Mouse (Mus musculus) ovary, adult 18-20 months (tissue): ENCODE data around the gene AF067061.
"Not testable (repeated sequence)": the region's sequence is repeated elsewhere in the genome, so short reads cannot be mapped to it uniquely, and the experiment has no call there.

Source experiments
- DNase-seq: peaks from one replicate; pipeline ENCODE4 v3.0.0; 2022; ENCODE audit warnings: low spot score, mixed read lengths

AF067061 gene

DNA sequence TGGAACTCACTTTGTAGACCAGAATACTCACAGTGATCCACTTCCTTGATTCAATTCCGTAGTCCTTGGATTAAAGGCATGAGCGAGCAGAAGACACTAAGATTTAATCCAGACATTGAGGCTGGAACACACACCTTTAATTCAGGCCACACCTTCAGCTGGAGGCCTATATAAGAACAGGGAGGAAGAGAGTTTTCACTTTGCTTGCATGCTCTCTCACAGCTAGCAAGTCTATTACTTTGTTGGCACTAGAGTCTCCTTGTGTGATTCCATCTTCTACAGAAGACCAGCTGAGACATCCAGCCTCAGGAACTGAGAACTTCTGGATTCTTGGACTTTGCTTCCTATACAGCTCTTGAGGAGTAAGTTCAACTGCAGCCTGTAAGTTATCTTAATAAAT, at the start of gene AF067061:
AF067061 (plus strand) TSS at position 245 of the 400 bp plus-strand sequence.
- not testable (repeated sequence) for DNase-seq

DNA sequence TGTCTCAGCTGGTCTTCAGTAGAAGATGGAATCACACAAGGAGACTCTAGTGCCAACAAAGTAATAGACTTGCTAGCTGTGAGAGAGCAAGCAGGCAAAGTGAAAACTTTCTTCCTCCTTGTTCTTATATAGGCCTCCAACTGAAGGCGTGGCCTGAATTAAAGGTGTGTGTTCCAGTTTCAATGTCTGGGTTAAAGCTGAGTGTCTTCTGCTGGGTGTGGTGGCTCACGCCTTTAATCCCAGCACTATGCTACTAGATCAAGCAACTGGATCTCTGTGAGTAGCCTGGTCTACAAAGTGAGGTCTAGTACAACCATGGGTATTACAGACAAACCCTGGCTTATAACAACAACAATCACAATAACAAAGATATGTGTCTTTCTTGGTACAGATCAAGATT, 47.1 kb upstream of the AF067061 start, which contains the start of gene Gm21762:
Gm21762 (minus strand) TSS at position 101 of the 400 bp plus-strand sequence.
- DNase-seq: not testable (repeated sequence)

DNA sequence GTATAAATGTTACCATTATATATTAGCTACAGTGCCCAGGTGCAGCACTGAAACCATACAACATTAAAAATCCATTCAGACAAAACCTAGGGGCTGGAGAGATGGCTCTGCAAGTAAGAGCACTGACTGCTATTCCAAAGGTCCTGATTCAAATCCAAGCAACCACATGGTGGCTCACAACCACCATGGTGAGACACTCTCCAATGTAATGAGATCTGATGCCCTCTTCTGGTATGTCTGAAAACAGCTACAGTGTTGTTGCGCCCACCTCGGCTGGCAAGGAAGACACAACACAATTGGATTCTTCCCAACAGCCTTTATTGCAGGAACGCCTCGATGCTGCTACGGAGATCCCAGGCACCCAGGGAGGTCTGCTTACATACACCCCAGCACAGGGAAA, 42.0 kb upstream of the AF067061 start:
- not testable (repeated sequence) for DNase-seq

DNA sequence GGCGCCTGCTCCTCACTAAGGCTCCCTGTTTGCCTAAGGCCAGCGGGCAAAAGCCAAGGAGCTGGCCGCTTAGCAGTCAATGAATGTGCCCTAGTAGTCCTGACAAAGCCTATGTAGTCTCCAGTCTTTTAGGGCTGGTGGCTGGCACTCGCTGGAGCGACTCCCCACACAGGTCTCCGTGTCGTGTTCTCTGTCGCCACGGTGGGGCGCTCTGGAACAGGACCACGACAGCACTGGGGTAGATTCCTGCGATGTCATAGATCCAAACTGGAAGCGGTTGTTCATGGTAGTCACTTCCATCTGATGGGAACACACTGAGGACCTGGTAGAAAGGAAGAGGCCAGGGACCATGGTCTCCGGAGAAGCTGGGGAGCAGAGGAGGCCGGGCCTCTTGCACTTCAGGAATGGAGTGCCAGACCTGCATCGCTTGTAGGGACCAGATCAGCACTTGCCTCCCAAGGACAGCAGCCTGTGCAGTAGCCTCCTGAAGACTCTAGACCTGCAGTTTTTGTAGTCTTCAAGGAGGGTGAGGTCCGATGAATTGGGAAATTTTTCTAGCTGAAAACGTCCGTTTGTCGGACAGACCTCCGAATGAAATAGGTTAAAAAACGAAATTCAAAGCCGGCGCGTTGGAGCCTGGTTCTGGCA, 39.8 kb upstream of the AF067061 start:
- not testable (repeated sequence) for DNase-seq

DNA sequence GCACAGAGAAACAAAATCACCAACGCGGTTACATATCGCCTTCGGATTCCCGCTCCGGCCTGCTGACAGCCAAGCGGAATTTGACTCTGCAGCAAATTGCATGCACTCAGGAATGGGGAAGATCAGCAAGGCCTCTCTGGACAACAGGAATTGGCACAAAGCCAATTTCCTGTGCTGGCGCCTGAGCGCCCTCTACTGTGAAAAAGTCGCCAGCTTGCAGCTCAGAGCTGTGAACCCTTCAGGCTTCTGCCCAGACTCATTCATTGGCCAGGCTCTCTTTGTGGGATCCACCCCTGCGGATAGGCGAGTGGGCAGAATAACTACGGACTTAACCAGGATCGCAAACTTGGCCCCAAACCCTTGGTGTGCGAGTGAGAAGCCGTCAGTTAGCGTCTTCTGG, 31.1 kb upstream of the AF067061 start:
- not testable (repeated sequence) for DNase-seq

DNA sequence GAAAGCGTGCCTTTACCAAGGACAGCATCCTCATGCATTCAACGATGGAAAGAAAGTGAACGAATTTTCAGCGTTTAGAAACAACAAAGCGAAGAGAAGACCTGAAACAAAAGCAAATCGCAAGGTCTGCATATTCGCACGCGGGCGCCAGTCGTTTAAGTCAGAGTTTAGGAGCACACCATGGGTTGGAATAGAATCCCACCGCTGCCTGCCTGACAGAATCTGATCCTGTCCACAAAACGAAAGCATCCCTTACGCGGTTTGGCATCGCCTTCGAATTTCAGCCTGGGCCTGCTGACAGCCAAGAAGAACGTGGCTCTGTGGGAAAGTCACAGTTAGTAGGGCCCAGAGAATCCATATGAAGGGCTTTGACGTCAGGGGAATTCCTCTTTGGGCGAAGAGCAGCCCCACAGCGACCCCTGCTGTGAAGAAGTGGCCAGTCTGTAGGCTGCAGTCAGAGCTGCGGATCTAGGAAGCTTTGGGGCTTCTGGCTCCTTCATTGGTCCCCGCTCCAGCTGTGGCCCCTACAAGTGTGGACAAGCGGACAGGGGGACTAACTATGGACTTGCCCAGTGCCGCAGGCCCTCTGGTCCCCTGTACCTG, 30.4 kb upstream of the AF067061 start:
- DNase-seq: not testable (repeated sequence)

DNA sequence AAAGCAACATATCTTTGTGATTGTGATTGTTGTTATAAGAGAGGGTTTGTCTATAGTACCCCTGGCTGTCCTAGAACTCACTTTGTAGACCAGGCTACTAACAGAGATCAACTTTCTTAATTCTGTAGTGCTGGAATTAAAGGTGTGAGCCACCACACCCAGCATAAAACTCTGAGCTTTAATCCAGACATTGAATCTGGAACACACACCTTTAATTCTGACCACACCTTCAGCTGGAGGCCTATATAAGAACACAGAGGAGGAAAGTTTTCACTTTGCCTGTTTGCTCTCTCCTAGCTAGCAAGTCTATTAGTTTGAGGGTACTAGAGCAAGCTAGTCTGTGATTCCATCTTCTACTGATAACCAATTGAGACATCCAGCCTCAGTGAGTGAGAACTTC, 24.1 kb upstream of the AF067061 start, which contains the start of gene Gm21731:
Gm21731 (plus strand) TSS at position 301 of the 400 bp plus-strand sequence.
- DNase-seq: not testable (repeated sequence)

DNA sequence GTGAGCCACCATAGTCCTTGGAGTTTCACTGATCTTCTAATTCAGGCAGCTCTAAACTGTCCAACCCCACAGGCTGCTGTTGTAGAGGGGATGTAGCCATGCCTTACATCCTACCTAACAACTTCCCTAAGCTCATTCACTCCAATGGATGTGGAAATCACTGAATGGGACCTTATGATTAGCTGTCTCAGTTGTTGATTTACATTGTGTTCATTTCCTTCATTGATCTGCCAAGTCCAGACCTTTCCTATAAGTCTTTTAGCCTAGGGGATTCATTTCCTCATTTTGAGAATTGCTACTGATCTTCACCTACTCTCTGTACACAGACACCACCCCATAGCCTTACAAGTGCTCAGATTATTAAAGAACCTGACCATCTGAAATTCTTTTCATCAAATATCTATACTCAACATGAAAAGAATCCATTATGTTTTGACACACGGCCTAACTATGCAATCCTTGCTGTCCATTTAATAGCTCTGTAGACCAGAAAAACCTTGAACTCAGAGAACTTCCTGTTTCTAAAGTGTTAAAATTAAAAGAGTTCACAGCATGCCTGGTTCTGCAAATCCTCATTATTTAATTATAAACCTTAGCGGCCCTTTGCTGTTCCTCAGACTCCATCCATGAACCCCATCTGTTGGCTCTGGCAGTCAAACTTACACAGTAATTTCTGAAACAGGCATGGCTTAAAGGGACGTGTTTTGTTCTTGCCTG, 11.5 kb upstream of the AF067061 start:
- not testable (repeated sequence) for DNase-seq

DNA sequence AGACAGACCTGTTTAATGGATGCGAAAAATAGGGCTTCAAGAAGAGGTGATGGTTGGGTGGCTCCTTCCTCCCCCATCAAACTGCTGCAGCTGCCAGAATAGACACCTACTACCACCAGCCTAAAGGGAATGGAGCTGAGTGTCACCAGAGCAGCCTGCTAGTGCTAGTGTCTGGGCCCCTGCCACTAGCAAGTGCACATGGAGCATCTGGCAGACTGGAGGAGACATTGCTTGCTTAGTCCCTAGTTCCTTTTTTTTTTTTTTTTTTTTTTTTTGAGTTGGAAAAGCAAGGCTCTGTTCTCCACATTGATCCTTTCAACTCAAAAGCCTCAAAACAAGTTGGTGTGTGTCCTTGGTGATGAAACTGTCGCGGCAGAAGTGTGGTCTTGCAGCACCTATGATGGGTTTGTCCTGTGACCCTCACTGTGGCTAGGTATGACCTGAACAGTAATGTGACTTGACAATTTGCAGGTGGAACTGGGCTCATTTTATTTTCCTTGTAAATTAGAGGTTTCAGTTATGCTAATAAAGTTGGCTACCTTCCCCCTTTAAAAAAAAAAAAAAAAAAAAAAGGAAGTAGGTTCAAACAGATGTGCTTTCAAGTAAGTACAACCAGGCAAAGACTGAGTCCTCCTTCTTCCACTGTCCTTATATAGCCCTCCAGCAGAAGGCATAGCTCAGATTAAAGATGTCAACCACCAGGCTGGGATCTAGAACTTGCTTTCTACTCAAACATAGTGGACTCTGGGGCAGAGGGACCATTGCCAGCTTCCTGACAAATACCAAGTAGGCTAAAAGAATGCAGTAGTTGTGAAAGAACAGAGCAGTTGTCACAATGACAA, 3.9 kb upstream of the AF067061 start:
- DNase-seq: not testable (repeated sequence)

DNA sequence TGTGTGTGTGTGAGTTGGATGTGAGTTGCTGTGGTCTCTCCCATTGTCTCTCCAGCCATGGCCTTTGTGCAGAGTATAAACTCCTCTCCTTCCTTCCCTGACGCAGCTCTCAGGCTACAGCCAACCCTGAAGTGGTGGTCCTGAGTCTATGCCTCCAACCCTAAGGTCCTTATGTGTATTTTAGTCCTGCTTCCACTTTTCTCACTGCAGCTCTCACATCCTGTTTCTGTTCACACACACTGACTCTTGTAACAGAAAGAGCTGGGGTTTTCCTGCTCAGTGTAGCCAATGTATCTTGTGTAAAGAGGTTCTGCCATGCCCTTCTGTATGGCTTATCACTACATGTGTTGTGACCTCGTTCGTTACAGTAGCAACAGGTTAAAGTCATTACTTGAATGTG, 3.2 kb upstream of the AF067061 start:
- DNase-seq: not testable (repeated sequence)

DNA sequence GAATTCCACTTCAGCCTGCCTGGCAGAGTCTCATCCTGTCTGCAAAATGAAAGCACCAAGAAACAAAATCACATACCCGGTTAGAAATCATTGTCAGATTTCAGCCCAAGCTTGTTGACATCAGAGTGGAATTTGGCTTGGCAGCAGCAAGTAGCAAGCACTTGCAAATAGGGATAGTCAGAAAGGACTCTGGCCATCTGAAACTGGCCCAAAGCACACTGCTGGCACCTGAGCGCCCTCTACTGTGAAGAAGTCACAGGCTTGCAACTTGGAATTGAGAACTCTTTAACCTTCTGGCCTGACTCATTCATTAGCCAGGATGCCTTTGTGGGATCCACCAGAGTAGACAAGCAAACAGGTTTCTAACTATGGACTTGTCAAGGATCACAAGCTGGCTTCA, 14.9 kb downstream of the AF067061 start:
- not testable (repeated sequence) for DNase-seq

DNA sequence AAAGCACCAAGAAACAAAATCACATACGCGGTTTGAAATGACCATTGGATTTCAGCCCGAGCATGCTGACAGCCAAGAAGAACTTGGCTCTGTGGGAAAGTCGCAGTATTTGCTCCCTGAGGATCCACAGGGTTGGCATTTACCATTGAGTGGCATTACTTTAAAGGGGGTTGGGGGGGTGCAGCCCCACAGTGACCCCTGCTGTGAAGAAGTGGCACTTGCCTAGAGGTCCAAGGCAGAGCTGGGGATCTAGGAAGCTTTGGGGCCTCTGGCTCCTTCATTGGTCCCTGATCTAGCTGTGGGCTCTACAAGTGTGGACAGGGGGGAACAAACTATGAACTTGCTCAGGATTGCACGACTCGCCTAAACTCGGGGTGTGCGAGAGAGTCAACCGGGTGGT, 15.9 kb downstream of the AF067061 start:
- no peak for DNase-seq

DNA sequence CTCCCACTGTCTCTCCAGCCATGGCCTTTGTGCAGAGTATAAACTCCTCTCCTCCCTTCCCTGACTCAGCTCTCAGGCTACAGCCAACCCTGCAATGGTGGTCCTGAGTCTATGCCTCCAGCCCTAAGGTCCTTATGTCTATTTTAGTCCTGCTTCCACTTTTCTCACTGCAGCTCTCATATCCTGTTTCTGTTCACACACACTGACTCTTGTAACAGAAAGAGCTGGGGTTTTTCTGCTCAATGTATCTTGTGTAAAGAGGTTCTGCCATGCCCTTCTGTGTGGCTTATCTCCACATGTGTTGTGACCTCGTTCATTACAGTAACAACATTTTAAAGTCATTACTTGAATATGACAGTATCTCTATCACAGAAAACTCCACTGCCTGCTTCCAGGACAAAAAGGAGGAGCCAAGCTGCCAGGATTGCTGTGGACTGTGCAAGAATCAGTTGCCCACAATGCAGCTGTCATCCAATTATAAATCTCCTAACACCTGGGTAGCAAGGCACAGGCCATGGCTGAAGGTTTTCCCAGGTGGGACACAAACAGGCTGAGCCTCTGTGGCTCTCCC, 36.5 kb downstream of the AF067061 start:
- DNase-seq: no peak

DNA sequence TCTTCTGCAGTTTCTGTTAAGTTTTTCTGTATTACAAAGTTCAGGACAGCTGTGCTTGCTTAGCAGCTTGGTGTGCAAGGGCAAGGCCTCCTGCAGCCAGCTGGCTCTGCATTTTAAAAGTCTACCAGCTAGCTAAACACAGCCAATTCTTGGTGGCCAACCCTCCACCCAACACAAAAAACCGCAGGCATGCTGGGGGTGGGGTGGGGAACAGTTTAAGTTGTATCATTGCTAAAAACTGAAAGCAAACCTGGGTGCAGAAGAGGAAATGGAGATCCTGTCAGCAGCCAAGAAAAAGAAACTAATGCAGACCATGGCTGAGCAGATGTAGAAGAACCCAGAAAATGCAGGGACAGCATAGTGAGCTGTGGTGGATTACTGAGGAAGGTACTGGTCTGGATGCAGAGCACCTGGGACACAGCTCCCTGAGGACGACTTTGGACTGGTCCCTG, 37.1 kb downstream of the AF067061 start, which contains the start of gene BC147527:
BC147527 (plus strand) TSS at position 402 of the 452 bp plus-strand sequence.
- DNase-seq: no peak

DNA sequence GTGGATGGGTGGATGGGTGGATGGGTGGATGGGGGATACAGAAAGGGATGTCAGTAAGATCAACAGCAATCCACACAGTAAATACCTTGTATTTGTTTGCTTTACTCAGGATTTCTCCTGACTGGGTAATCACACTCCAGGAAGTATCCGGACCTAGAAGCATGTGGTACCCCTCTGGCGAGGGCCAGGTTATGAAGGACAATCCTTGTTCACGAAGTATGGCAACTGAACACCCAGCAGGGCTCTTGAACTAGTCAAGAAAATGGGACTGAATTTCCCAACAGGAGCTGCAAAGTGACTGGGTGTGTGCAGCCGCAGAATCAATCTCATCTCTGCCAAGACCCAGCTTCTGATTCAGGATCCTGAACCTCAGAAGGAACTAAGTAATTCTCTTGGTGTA, 37.9 kb downstream of the AF067061 start:
- DNase-seq: no peak

DNA sequence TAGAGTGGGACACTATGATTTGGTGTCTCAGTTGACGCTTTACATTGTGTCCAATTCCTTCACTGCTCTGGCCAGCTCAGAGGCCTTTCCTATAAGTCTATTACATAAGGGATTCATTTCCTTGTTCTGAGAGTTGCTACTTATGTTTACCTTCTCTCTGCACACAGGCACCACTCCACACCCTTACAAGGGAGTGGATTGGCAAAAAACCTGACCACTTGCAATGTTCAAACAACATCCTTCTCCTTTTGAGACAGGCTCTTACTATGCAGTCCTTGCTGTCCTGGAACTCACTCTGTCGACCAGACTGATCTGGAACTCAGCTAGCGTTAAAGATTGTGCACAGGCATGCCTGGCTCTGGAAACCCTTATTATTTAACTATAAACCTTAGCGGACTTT, 47.8 kb downstream of the AF067061 start:
- no peak for DNase-seq

DNA sequence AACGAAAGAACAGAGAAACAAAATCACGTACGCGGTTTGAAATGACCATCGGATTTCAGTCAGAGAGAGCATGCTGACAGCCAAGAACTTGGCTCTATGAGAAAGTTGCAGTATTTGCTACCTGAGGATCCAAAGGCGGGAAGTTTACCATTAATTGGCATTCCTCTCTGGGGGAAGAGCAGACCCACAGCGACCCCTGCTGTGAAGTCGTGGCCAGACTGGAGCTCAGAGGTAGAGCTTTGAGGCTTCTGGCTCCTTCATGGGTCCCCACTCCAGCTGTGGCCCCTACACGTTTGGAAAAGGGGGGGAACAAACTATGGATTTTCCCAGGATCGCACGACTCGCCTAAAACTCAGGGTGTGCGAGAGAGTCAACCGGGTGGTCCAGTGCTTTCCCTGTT, 50.7 kb downstream of the AF067061 start:
- no peak for DNase-seq
